Comparison of ENCODE assay signal across 7 mouse cellular contexts in the genomic region with DNA sequence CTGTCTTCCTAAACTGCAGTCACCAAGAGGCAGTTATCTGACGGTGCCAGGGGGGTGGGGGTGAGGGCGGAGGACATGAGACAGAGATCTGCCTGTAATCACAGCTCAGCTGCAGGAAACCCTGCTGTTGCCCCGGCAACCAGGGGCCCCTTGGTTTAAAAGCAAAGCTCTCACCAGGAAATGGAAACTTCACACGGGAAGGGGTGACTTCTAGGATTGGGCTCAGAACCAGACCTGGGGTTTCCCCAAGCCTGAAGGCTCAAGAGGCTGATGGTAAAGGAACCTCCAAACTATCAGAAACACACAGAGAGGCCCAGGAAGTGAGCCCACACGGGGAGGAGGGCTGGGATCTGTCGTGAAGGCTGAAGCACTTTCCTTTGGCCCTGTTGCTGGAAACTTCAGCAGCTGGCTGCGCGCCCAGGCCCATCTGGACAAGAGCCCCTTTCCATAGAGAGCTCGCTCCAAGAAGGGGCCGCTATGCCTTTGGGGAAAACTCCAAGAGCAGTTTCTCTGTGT. TPM values are rescaled to one million over a fixed set of nuclear protein-coding genes. Genes with fewer than 3 reads are reported as not detected.
A peak's percentile ranks its signal among the peaks of the same experiment; 100 is the strongest.
DNase-seq lines count a peak whose midpoint lies in the region; ATAC-seq and TF ChIP-seq lines count a peak whose summit lies in the region.

No protein-coding gene starts in this region.

- peak overlapping the region; percentile 84 for H3K27ac ChIP-seq in intestine, postnatal 0 days (ENCODE audit: low read depth, low read length)
- peak overlapping the region; percentile 96 for H3K27ac ChIP-seq in limb, embryonic 15.5 days
- H3K27ac ChIP-seq in midbrain, embryonic 16.5 days (ENCODE audit: low read length) = peak overlapping the region; percentile 81
- peak overlapping the region; percentile 65 for H3K27ac ChIP-seq in spleen, adult 2 months (ENCODE audit: insufficient read depth, low read length)

- 6% methylated on average over 10 of the region's 10 CpGs for WGBS in intestine, postnatal 0 days
- 1% methylated on average over 10 of the region's 10 CpGs for WGBS in limb, embryonic 15.5 days
- WGBS in midbrain, embryonic 16.5 days = 6% methylated on average over 10 of the region's 10 CpGs
- WGBS in spleen, adult 2 months = 6% methylated on average over 10 of the region's 10 CpGs

- DNase-seq in adrenal gland, adult 2 months = peak; percentile 86
- peak; percentile 79 for DNase-seq in embryo, embryonic 9.5 days (ENCODE audit: extremely low spot score)
- DNase-seq in heart, adult 11 months = peak; percentile 99
- peak; percentile 85 to 94 for DNase-seq in spleen, adult 2 months (ENCODE audit: low read depth in 1 of 2, low spot score in 2 of 2)

- peak; percentile 79 for ATAC-seq in intestine, postnatal 0 days
- ATAC-seq in limb, embryonic 15.5 days (ENCODE audit: insufficient number of reproducible peaks, low FRiP score, low TSS enrichment, low read depth) = peak; percentile 89
- ATAC-seq in midbrain, embryonic 16.5 days = peak; percentile 83

- peaks cover 37% of the 10 kb centered on the region for H3K4me1 ChIP-seq in intestine, postnatal 0 days (replicated peaks; ENCODE audit: control insufficient read depth, insufficient read depth, low read length)
- peaks cover 92% of the 10 kb centered on the region for H3K4me1 ChIP-seq in limb, embryonic 15.5 days
- H3K4me1 ChIP-seq in midbrain, embryonic 16.5 days (ENCODE audit: control insufficient read depth, insufficient read depth, low read length) = peaks cover 24% of the 10 kb centered on the region
- peaks cover 22% of the 10 kb centered on the region; the same call in 1 of the 2 replicates for H3K4me1 ChIP-seq in spleen, adult 2 months (ENCODE audit: control insufficient read depth, insufficient read depth, insufficient read length)

- H3K4me3 ChIP-seq in intestine, postnatal 0 days (ENCODE audit: low read depth, low read length) = 0 out of 2 replicates have a peak overlapping the region, but pooled peaks have one; percentile 14
- peak overlapping the region; percentile 13 for H3K4me3 ChIP-seq in limb, embryonic 15.5 days
- H3K4me3 ChIP-seq in midbrain, embryonic 16.5 days (ENCODE audit: low read depth, low read length) = no peak overlapping the region
- no peak overlapping the region for H3K4me3 ChIP-seq in spleen, adult 2 months (ENCODE audit: extremely low read depth, insufficient read depth, insufficient read length)

- no peak for TF ChIP-seq CTCF in intestine, postnatal 0 days (IDR thresholded peaks at IDR 0.05; ENCODE audit: low read depth)
- no peak for TF ChIP-seq CTCF in spleen, adult 2 months (IDR thresholded peaks at IDR 0.05; ENCODE audit: extremely low read depth, insufficient read depth, insufficient read length, insufficient replicate concordance)

- no peak overlapping the region for H3K9ac ChIP-seq in intestine, postnatal 0 days (ENCODE audit: low read depth, low read length)
- no peak overlapping the region for H3K9ac ChIP-seq in limb, embryonic 15.5 days
- H3K9ac ChIP-seq in midbrain, embryonic 16.5 days (ENCODE audit: low read depth, low read length) = peak overlapping the region; percentile 17; the same call in 1 of the 2 replicates

- TF ChIP-seq POLR2A in spleen, adult 2 months (IDR thresholded peaks at IDR 0.05; ENCODE audit: low read depth, low read length) = no peak

- no peaks in the 10 kb centered on the region for H3K9me3 ChIP-seq in intestine, postnatal 0 days (ENCODE audit: control insufficient read depth)
- no peaks in the 10 kb centered on the region for H3K9me3 ChIP-seq in limb, embryonic 15.5 days
- H3K9me3 ChIP-seq in midbrain, embryonic 16.5 days (replicated peaks; ENCODE audit: control insufficient read depth, low read length, poor library complexity, severe bottlenecking) = no peaks in the 10 kb centered on the region

- peak overlapping the region; percentile 51 for H3K4me2 ChIP-seq in intestine, postnatal 0 days (replicated peaks; ENCODE audit: low read depth)
- peak overlapping the region; percentile 36 for H3K4me2 ChIP-seq in limb, embryonic 15.5 days
- H3K4me2 ChIP-seq in midbrain, embryonic 16.5 days (ENCODE audit: low read length) = peak overlapping the region; percentile 19

- no peaks in the 10 kb centered on the region for H3K27me3 ChIP-seq in intestine, postnatal 0 days (replicated peaks; ENCODE audit: control insufficient read depth, insufficient read depth, low read length)
- no peaks in the 10 kb centered on the region for H3K27me3 ChIP-seq in limb, embryonic 15.5 days
- H3K27me3 ChIP-seq in midbrain, embryonic 16.5 days (ENCODE audit: control insufficient read depth, insufficient read depth, low read depth, low read length) = no peaks in the 10 kb centered on the region
- H3K27me3 ChIP-seq in spleen, adult 2 months (ENCODE audit: control insufficient read depth, insufficient read depth, low read length) = no peaks in the 10 kb centered on the region

- H3K36me3 ChIP-seq in intestine, postnatal 0 days (ENCODE audit: control insufficient read depth, insufficient read depth) = peaks cover 8% of the 10 kb centered on the region; the same call in 1 of the 2 replicates
- peaks cover 44% of the 10 kb centered on the region for H3K36me3 ChIP-seq in limb, embryonic 15.5 days
- H3K36me3 ChIP-seq in midbrain, embryonic 16.5 days (ENCODE audit: control insufficient read depth, insufficient read depth, low read length) = no peaks in the 10 kb centered on the region
- peaks cover 10% of the 10 kb centered on the region for H3K36me3 ChIP-seq in spleen, adult 2 months (ENCODE audit: control insufficient read depth, insufficient read depth, low read length)

RNA-seq across cellular contexts. Expression of a gene that starts 10.1 kb away (rescaled TPM):
- total RNA-seq in adrenal gland, adult 2 months (2021) = 100 to 1,000 TPM; 116 to 185 TPM
- 54.6 and 58.7 TPM in 2 replicates for polyA plus RNA-seq in adrenal gland, adult 2 months (2012; rRNA removed)
- 86.9 and 89.2 TPM in 2 replicates for polyA plus RNA-seq in intestine, postnatal 0 days (2015; fragmentation: Nextera tagmentation; extraction: Ambion mirVana)
- polyA plus RNA-seq in limb, embryonic 15.5 days (2015; fragmentation: Nextera tagmentation; extraction: Ambion mirVana) = 380 and 403 TPM in 2 replicates
- polyA plus RNA-seq in midbrain, embryonic 16.5 days (2015; fragmentation: Nextera tagmentation; extraction: Ambion mirVana) = 36.3 and 37.0 TPM in 2 replicates
- 104 and 116 TPM in 2 replicates for polyA plus RNA-seq in spleen, adult 2 months (2012; rRNA removed)

RNA-seq across cellular contexts. Expression of a gene that starts 54.8 kb away (rescaled TPM):
- total RNA-seq in adrenal gland, adult 2 months (2021) = 10 to 100 TPM in 1 of 2 experiments, 1 to 10 TPM in 1; 9.5 to 14.8 TPM
- polyA plus RNA-seq in adrenal gland, adult 2 months (2012; rRNA removed) = 1.9 and 2.1 TPM in 2 replicates
- 3.5 and 4.2 TPM in 2 replicates for polyA plus RNA-seq in intestine, postnatal 0 days (2015; fragmentation: Nextera tagmentation; extraction: Ambion mirVana)
- polyA plus RNA-seq in limb, embryonic 15.5 days (2015; fragmentation: Nextera tagmentation; extraction: Ambion mirVana) = 1.7 and 3.8 TPM in 2 replicates
- 0.19 and 0.27 TPM in 2 replicates for polyA plus RNA-seq in midbrain, embryonic 16.5 days (2015; fragmentation: Nextera tagmentation; extraction: Ambion mirVana)
- polyA plus RNA-seq in spleen, adult 2 months (2012; rRNA removed) = 8.9 and 10.6 TPM in 2 replicates

Comparison
In these comparisons a context has a peak if more than half of its experiments do, and no peak if none do; other contexts are left out.
1. H3K4me3 ChIP-seq: peak in intestine, postnatal 0 days (single experiment) and limb, embryonic 15.5 days (single experiment); none in midbrain, embryonic 16.5 days (single experiment) and spleen, adult 2 months (single experiment).
2. Peak in every context shown above with its lines, with median percentiles within 50 percentile points of each other: DNase-seq, ATAC-seq, H3K27ac ChIP-seq and H3K4me2 ChIP-seq.